Mouse (Mus musculus) embryonic facial prominence, embryonic 15.5 days (tissue): ENCODE results near the gene Jmjd1c. TPM values are rescaled to one million over a fixed set of nuclear protein-coding genes. Genes with fewer than 3 reads are reported as not detected.
A peak's percentile ranks its signal among the peaks of the same experiment; 100 is the strongest.

ENCODE experiments used
- ATAC-seq: fragments of 200-750 bp; cut with Nextera tagmentation; 2 replicates; pipeline ENCODE4 v1.8.0; 2017; ENCODE audit warnings: low read depth, moderate TSS enrichment; ENCODE audit not compliant: insufficient number of reproducible peaks, low FRiP score, low TSS enrichment
- H3K27ac ChIP-seq: fragments of 300-500 bp; sonication (generic); replicated peaks from 2 replicates; pipeline ENCODE4 v1.5.1; 2015; ENCODE audit warnings: mild to moderate bottlenecking, inconsistent platforms
- H3K27me3 ChIP-seq: fragments of 300-500 bp; sonication (generic); 2 replicates; pipeline ENCODE4 v1.6.1; 2015; ENCODE audit warnings: inconsistent platforms
- H3K36me3 ChIP-seq: fragments of 300-500 bp; sonication (generic); 2 replicates; pipeline ENCODE4 v1.6.1; 2015; ENCODE audit warnings: mild to moderate bottlenecking, inconsistent platforms
- H3K4me1 ChIP-seq: fragments of 300-500 bp; sonication (generic); 2 replicates; pipeline ENCODE4 v1.6.1; 2015; ENCODE audit warnings: inconsistent platforms
- H3K4me2 ChIP-seq: fragments of 300-500 bp; sonication (generic); replicated peaks from 2 replicates; pipeline ENCODE4 v1.6.1; 2015; ENCODE audit warnings: mild to moderate bottlenecking, inconsistent platforms
- H3K4me3 ChIP-seq: fragments of 300-500 bp; sonication (generic); replicated peaks from 2 replicates; pipeline ENCODE4 v1.5.1; 2015; ENCODE audit warnings: mild to moderate bottlenecking, inconsistent platforms
- H3K9ac ChIP-seq: fragments of 300-500 bp; sonication (generic); 2 replicates; pipeline ENCODE4 v1.6.1; 2015; ENCODE audit warnings: inconsistent platforms
- H3K9me3 ChIP-seq: fragments of 300-500 bp; sonication (generic); replicated peaks from 2 replicates; pipeline ENCODE4 v1.6.1; 2016; ENCODE audit warnings: inconsistent platforms
- WGBS: fragments of 180-500 bp; shearing (Covaris S2); methylation state at CpG from one replicate; pipeline ENCODE4 v1.1.7; 2015; 5-methylcytosine and 5-hydroxymethylcytosine counted together
- polyA plus RNA-seq: library from polyadenylated mRNA; unstranded; fragments of >200 nt; fragmentation: Nextera tagmentation; extraction: Ambion mirVana; gene quantifications from 2 replicates; pipeline ENCODE4 v1.2.1, GENCODE M21; 2015

The Jmjd1c gene
- polyA plus RNA-seq, 1 experiment from 2014 or later: 56.6 TPM

DNA sequence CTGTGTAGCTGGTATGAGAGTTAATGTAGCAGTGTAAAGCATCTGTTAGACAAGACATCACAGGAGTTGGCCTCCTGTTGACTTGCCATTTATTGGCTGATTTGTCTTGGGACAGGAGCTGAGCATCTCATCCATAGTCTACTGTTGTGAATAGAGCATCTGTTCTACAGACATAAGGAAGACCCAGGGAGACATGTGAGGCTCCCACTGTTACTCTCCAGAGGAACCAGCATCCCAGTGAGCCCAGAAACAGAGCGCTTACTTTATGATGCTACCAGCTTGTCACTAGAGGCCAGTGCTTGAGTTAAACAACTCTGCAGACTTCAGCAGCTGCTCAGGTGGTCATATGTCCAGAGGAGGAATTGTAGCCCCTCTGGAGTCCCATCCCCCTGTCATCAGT lies 157.2 kb downstream of the Jmjd1c start:
- Histone ChIP-seq H3K36me3 (peaks cover 65% of the 10 kb centered on the region), H3K4me2 (no peak overlapping the region), H3K4me1 (no peaks in the 10 kb centered on the region), H3K9ac (no peak overlapping the region), H3K27me3 (no peaks in the 10 kb centered on the region), H3K4me3 (no peak overlapping the region), H3K27ac (no peak overlapping the region), H3K9me3 (no peaks in the 10 kb centered on the region)
- ATAC-seq: no peak
- 83% methylated on average over 1 of the region's 1 CpGs for WGBS

DNA sequence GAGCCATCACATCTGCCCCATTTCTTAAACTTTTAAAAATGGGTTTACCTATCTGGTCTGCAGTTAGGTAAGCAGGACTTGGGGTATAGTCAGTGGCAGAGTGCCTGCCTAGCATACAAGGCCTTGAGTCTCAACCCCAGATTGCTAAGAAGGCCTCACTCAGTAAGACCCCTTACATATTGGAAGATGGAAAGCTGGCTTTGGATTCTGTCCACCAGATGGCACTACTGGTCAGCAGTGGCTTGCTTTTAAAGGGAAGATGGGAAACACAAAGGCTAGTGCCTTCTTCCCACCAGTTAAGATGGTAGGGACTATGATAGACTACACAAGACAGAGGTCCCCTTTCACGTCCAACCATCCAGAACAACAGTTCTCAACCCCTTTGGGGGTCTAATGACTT lies 168.9 kb downstream of the Jmjd1c start:
- Histone ChIP-seq H3K4me2 (no peak overlapping the region), H3K27ac (no peak overlapping the region), H3K9me3 (no peaks in the 10 kb centered on the region), H3K4me3 (no peak overlapping the region), H3K27me3 (no peaks in the 10 kb centered on the region), H3K36me3 (peaks cover 29% of the 10 kb centered on the region), H3K4me1 (no peaks in the 10 kb centered on the region), H3K9ac (no peak overlapping the region)
- WGBS: 39% methylated on average over 1 of the region's 1 CpGs
- no peak for ATAC-seq

DNA sequence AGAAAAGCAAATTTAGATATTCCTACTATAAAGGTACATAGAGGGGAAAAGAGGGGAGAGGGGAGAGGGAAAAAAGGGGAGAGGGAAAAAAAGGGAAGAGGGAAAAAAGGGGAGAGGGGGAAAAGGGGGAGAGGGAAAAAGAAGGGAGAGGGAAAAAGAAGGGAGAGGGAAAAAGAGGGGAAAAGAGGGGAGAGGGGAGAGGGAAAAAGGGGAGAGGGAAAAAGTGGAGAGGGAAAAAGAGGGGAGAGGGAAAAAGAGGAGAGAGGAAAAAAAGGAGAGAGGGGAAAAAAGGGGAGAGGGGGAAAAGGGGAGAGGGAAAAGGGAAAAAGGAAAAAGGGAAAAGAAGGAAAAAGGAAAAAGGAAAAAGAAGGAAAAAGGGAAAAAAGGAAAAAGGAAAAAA lies 180.0 kb downstream of the Jmjd1c start:
- H3K4me3 ChIP-seq: no peak overlapping the region
- peaks cover 25% of the 10 kb centered on the region for H3K36me3 ChIP-seq
- no peaks in the 10 kb centered on the region for H3K27me3 ChIP-seq
- no peaks in the 10 kb centered on the region for H3K4me1 ChIP-seq
- no peak overlapping the region for H3K9ac ChIP-seq
- H3K4me2 ChIP-seq: no peak overlapping the region
- ATAC-seq: no peak
- H3K27ac ChIP-seq: no peak overlapping the region
- no peaks in the 10 kb centered on the region for H3K9me3 ChIP-seq

DNA sequence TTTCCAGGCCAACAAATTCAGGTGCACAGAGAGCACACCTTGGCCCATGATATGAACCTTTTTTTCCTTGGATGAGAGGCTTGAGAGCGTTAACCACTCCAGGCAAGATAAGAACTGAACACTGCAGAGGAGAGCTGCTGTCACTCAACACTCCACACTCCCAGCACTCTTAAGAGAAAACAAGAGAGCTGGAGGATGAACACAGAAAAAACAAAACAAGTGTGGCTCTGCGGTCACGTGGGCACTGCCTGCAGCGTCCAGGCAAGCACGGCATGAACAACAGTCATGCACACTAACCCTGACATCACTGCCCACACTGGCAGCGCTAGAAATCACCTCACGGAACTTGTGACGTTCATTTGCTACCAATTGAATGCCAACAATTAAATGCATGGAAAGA lies 185.9 kb downstream of the Jmjd1c start:
- H3K4me3 ChIP-seq: no peak overlapping the region
- H3K36me3 ChIP-seq: no peaks in the 10 kb centered on the region
- no peaks in the 10 kb centered on the region for H3K9me3 ChIP-seq
- 68% methylated on average over 8 of the region's 8 CpGs for WGBS
- no peaks in the 10 kb centered on the region for H3K27me3 ChIP-seq
- H3K4me1 ChIP-seq: peaks cover 19% of the 10 kb centered on the region
- ATAC-seq: no peak
- H3K4me2 ChIP-seq: no peak overlapping the region
- no peak overlapping the region for H3K9ac ChIP-seq
- no peak overlapping the region for H3K27ac ChIP-seq

DNA sequence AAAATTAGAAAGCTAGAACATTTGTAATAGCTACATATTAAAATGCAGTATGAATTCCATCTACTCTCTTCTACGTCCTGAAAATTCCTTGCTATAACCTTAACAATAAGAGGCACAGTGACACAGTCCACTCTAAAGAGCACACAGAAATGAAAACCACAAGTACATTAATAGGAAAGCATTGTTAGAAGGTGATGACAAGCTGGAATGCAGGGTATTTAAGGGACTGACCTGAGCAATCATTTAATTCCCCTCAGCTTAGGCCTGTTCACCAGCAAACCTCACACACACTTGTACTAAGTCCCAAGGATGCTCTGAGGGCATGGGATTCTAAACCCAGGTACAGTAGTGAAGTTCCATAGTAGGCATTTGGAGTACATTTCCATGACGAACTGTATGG lies 186.6 kb downstream of the Jmjd1c start:
- Histone ChIP-seq H3K9me3 (no peaks in the 10 kb centered on the region), H3K36me3 (no peaks in the 10 kb centered on the region), H3K27ac (no peak overlapping the region), H3K4me1 (peaks cover 20% of the 10 kb centered on the region), H3K9ac (no peak overlapping the region), H3K27me3 (no peaks in the 10 kb centered on the region), H3K4me3 (no peak overlapping the region), H3K4me2 (no peak overlapping the region)
- no peak for ATAC-seq
- WGBS: 62% methylated on average over 2 of the region's 2 CpGs

DNA sequence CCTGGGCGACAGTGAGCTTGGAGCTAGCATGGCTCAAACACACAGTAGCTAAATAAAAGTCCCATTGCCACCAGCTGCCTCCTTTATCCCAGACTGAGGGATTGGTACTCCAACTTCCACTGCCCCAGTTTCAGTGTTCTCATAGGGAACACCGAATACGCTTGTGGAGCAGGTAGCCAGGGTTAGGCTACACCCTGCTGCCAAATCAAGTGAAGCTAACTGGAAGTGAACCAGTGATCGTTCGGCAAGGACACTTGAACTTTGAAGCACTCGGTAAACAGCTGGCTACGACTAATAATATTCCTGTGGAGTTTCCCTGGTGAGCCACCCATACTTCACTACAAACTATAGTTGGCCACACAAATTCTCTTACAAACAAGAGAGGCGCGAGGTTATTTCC lies 187.6 kb downstream of the Jmjd1c start:
- Histone ChIP-seq H3K4me3 (peak overlapping the region; percentile 91), H3K27ac (no peak overlapping the region), H3K4me1 (peaks cover 23% of the 10 kb centered on the region), H3K36me3 (no peaks in the 10 kb centered on the region), H3K4me2 (peak overlapping the region; percentile 73), H3K9me3 (no peaks in the 10 kb centered on the region), H3K9ac (peak overlapping the region; percentile 79; the same call in 1 of the 2 replicates), H3K27me3 (no peaks in the 10 kb centered on the region)
- no peak for ATAC-seq
- WGBS: 86% methylated on average over 9 of the region's 9 CpGs

DNA sequence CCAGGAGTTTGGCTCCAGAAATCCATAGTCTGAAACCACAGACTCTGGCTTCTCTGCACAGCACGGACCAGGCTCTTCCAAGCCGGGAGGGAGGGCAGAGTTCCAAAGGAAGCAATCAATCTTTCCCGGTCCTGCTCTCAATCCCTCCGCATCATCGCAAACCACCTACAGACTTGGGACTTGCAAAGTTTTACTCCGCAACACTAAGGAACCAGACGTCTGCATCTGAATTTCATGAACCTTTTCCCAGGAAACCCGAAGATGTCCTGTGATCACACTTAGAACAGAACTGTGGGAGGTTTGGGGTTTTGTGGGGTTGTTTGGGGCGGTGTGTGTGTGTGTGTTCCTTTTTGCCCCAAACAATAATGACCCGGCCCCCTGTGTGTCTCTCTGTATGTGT lies 188.4 kb downstream of the Jmjd1c start:
- Histone ChIP-seq H3K4me3 (peak overlapping the region; percentile 91), H3K4me1 (peaks cover 23% of the 10 kb centered on the region), H3K9ac (peak overlapping the region; percentile 79), H3K27ac (peak overlapping the region; percentile 77), H3K9me3 (no peaks in the 10 kb centered on the region), H3K36me3 (no peaks in the 10 kb centered on the region), H3K4me2 (peak overlapping the region; percentile 73), H3K27me3 (no peaks in the 10 kb centered on the region)
- ATAC-seq: no peak
- 2% methylated on average over 10 of the region's 10 CpGs for WGBS

DNA sequence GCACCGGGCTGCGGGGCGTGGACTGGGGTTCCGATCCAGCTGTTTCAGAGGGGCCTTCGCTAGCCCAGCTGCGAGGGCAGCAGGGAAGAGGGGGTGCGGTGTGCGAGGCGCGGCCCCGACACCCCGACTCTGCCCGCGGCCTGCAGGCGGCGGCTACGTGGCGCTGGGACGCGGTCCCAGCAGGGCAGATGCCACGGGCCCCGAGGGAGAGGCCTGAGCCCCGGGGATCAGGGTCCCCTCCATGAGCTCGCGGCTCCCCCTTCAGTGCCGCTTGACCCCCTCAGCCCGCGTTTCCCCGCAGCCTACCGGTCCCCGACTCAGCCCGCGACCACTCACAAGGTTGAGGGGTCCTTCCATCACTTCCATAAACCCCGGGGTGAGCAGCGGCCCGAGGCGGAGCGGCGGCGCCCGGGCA lies 188.8 kb downstream of the Jmjd1c start:
- Histone ChIP-seq H3K4me3 (peak overlapping the region; percentile 91), H3K27me3 (no peaks in the 10 kb centered on the region), H3K9me3 (no peaks in the 10 kb centered on the region), H3K4me1 (peaks cover 23% of the 10 kb centered on the region), H3K4me2 (peak overlapping the region; percentile 73), H3K27ac (peak overlapping the region; percentile 77), H3K36me3 (no peaks in the 10 kb centered on the region), H3K9ac (peak overlapping the region; percentile 79)
- peak; percentile 45; the same call in 1 of the 2 replicates for ATAC-seq
- WGBS: under 1% methylated on average over 41 of the region's 41 CpGs

DNA sequence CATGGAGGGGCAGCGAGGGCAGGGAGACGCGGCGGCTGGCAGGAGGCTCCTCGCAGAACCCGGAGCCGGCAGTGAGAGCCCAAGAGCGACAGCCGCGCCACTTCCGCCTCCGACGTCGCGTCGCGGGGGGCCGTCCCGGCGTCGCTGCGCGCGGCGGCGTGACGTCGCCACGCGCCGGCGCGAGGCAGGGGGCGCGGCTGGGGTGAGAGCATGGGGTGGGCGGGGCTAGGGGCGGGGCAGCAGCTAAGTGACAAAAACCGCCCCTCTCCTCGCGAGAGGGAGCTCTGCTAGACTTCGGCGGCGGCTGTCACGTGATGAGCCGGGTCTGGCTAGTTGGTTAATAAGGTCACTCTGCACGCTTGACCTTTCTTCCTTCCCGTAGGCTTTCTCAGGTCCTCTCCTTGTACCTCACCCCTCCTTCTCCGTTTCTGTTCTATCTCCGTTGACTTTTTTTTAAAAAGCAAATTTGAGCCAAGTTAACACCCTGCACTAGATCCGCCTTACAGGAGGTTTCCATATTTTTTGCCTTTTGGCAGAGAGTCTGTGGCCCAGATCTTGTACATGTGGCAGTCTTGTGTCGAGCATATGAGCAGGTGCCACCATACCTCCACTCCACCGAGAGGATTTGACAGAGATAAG lies 189.4 kb downstream of the Jmjd1c start, which contains the start of gene Nrbf2:
Gene Nrbf2 (minus strand): TSS at position 130 of the 639 bp plus-strand sequence.
- ATAC-seq: peak; percentile 91
- WGBS: 1% methylated on average over 52 of the region's 52 CpGs
- no peaks in the 10 kb centered on the region for H3K36me3 ChIP-seq

DNA sequence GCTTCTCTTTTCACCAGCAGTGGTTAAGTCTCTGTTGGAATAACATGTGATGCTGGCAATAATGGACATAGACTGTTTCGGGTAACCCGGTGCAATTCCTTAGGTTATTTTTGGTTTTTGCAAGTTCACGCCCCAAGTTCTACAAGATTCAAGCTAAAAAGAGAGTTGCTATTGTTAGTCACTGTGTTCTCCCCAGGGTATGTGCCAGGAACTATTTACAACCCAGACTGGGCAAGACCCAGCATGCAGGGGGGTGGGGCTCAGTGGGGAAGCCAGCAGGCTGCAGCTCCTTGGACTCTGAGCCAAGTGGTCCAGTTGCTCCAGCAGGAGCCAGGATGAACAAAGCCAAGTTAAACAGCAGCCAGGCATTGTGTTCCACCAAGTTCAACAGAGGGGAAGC lies 192.0 kb downstream of the Jmjd1c start:
- peak; percentile 68 for ATAC-seq

More for the DNA sequence above, 189.4 kb downstream of the Jmjd1c start, which contains the start of gene Nrbf2:
- Histone ChIP-seq H3K4me2 (peak within 1 kb of the TSS; percentile 73), H3K9me3 (no peaks in the 10 kb centered on the region), H3K27me3 (no peaks in the 10 kb centered on the region), H3K4me3 (peak within 1 kb of the TSS; percentile 91), H3K4me1 (peaks cover 23% of the 10 kb centered on the region), H3K9ac (peak within 1 kb of the TSS; percentile 79), H3K27ac (peak within 1 kb of the TSS; percentile 78)

DNA sequence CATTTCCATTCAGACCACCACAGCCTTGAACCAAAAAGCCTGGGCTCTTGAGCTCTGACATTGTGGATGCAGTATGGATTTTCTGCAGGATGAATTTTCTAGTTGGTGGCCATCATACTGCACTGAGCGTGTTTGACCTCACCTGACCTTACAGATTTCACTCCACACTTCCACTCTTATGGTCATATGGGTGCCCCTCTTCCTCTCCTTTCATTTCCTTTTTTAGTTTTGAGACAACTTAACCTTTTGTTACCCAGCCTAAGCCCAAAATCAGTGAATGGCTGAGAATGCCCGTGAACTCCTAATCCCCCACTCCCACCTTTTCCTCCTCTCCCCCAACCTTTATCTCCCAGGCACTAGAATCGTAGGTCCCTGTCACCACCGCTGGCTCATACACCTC lies 194.7 kb downstream of the Jmjd1c start:
- Histone ChIP-seq H3K27ac (no peak overlapping the region), H3K4me3 (no peak overlapping the region), H3K9me3 (no peaks in the 10 kb centered on the region), H3K9ac (no peak overlapping the region), H3K4me2 (no peak overlapping the region), H3K27me3 (no peaks in the 10 kb centered on the region), H3K4me1 (0 out of 2 replicates have a peak, but pooled peaks cover 3% of the 10 kb centered on the region), H3K36me3 (no peaks in the 10 kb centered on the region)
- no peak for ATAC-seq
- WGBS: 72% methylated on average over 4 of the region's 4 CpGs

More for the DNA sequence above, 192.0 kb downstream of the Jmjd1c start:
- Histone ChIP-seq H3K27me3 (no peaks in the 10 kb centered on the region), H3K4me3 (no peak overlapping the region), H3K27ac (peak overlapping the region; percentile 45; the same call in 1 of the 2 replicates), H3K9me3 (no peaks in the 10 kb centered on the region), H3K4me2 (no peak overlapping the region), H3K36me3 (no peaks in the 10 kb centered on the region), H3K9ac (no peak overlapping the region), H3K4me1 (peaks cover 15% of the 10 kb centered on the region)
- WGBS: 54% methylated on average over 3 of the region's 3 CpGs

DNA sequence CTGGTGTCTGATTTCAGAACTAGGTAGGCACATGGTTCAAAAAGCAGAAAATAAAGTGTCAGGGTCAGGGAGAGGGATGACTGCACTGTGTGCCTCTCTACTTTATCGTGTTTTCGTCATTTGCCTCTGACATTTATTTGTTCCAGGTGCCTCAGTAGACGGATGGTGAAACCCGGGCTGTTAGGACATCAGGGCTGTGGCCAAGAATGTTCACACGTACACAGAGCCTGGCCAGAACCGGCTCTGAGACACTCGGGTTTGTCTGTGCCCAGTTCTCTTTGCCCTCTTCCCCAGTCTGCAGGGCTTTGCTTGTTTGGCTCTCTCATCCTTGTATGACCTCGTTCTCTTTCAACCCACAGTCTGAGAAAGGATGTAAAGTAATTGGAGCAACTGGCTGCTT lies 195.2 kb downstream of the Jmjd1c start:
- Histone ChIP-seq H3K9me3 (no peaks in the 10 kb centered on the region), H3K9ac (no peak overlapping the region), H3K27me3 (no peaks in the 10 kb centered on the region), H3K4me1 (0 out of 2 replicates have a peak, but pooled peaks cover 3% of the 10 kb centered on the region), H3K4me3 (no peak overlapping the region), H3K4me2 (no peak overlapping the region), H3K36me3 (no peaks in the 10 kb centered on the region), H3K27ac (no peak overlapping the region)
- ATAC-seq: no peak
- 55% methylated on average over 8 of the region's 8 CpGs for WGBS
